Mouse (Mus musculus) CD4-positive helper T cell, adult 2 months (primary cell): ENCODE measurements at regions not wholly inside any gene's neighbourhood (a gene's known extent, or its start where the extent isn't known, plus 50 kb on each side); places are given as distances from the start of the nearest gene placed in this dataset.

Experiments used
- DNase-seq: peaks from one replicate; pipeline ENCODE4 v3.0.0-alpha.2; 2012; ENCODE audit warnings: low read depth, missing footprints, low spot score

DNA sequence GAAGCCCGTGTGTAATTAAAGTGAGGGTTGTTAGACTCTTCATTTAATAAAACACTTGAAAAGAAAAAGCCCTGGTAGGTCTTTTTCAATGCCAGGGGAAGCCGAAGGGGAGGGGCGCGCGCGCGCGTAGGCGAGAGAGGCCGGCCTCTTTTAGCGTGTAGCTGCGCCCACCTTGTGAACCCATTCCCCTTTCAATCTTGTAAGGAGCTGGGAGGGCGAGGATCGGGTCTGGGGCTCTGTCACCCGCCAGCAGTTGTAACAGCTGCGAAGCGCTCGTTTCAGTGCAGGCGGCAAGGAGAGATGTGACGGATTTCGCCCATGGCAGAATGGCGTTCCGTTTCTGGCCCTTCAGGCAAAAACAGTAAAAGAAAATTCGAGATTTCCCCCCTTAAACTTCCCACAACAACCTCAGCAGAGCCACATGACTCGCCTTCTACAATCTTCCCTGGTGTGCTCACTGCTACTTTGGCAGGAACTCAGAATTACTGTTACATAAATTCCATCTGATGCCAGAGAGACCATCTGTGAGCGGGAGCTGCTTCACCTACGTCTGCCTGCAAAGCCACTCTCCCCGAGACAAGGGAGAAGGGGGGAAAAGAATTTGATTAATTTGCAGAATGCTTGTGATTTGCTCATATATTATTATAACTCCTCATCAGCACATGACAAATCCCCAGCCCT lies 436.4 kb downstream of the Zfp536 start:
- DNase-seq: no peak

DNA sequence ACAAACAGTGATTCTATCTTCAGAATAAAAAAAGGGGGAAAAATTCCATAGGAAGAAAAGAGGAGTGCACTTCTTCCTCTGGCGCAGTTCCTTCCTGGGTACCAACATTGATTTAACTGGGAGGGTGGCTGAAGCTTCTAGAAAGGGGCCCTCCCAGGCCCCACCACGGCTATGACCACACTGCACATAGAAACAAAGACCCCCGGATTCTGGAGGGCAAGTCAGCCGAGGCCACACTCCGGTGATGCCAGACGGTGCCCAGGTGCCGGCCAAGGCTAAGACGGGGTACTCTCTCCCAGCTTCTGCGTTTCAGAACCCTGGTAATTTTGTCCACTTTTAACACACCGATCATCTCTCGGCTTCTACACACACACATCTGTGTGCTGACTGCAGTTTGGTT lies 435.8 kb downstream of the Zfp536 start:
- DNase-seq: no peak

DNA sequence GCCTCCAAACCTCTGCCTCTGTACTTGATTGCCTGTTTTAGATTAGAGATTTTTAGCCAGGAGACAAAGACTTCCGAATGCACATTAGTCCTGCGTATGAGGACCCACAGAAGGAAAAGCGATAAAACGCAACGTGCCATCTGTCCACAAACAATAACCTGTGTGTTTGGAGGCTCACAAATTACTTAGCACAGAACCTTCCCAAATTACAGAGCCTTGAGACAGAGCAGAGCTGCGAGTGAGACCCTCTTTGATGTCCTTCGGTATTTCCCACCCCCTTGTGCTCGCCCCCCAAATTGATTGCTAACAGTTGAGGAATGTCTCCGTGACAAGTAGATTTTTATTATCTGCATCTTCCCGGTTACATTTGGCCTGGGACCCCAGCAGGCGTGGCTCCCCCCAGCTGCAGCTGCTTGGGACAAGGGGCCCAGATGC lies 435.4 kb downstream of the Zfp536 start:
- no peak for DNase-seq

DNA sequence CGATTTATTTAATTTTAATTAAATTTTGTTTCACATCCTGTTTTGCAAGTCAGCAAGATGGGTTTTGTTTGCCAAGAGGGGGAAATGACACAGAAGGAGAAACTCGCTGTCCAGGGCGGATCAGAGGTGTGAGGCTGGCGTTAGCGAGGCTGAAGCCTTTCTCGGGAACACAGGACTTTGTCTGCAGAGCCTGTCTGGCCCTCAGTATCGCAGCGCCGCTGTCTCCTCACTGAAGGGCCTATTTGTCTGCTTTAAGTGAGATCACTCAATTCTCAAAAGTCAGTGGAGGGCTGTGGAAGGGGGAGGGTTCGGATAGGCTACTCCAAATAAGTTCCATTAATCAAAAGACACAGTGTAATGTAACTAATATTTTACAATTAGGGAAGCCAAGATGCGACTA lies 430.8 kb downstream of the Zfp536 start:
- no peak for DNase-seq

DNA sequence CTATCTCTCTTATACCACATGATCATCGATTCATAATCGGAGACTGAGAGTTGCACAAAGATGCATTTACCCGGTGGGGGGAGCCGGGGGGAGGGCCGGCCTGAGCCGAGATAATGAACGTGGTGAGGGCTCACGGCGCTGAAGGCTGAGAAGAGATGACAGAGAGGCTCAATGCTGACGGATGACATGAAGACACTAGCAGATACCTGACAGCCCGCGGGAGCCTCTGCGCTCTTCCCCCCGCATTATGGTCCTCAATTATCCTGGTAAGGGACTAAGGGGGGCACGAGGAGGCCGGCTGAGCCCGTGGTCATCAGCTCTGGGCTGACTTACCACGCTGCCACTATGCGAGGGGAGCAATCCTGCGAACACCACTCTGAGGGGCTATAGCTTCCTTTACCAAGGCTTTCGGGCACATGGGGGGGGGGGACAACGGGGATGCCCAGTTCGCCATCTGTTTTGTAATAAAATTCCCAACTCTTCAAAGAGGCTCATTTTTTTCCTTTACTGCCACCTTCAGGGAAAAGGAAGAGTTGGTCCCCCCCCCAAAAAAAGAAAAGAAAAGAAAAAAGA lies 430.3 kb downstream of the Zfp536 start:
- no peak for DNase-seq

DNA sequence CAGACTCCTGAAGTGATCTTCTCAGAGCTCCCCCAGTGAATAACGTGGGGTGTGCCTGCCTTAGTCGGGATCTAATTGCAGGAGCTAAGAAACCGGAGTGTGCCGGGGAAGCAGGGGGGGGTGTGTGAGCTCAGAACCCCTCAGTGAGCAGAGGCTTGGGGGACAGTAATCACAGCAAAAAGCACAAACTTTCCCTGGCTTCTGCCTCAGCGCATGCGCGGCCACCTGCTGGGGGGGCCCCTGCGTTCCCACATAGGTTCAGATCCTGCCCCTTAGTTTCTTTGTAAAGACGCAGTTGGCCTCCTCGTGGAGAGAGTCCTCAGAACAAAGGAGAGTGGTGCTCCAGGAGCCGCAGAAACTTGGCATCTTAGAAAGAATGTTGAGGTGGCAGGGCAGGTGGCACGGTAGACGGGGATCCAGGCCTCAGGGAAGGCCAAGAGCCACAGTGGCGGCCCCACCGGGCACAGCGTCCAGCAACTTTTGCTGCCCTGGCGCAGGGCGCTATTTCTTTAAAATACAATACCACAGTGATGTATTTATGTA lies 429.7 kb downstream of the Zfp536 start:
- no peak for DNase-seq

DNA sequence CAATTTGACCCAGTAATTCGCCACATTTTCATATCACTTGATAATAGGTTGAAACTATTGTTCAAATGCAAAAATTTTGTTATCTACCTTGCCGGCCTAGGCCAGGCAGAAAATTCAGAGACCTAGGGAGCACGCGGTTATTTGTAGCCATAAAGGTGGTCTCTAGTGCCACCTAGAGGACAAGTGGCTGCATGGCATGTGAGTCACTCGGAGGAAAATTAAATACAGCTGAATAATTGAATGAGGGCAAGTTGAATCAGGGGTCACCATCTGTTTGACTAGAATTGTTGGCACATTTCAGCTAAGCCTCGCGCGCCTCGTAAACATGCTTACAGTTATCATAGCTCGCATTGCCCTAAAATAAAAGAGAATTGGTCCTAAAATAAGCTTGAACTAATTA lies 427.4 kb downstream of the Zfp536 start:
- peak; percentile 31 for DNase-seq

DNA sequence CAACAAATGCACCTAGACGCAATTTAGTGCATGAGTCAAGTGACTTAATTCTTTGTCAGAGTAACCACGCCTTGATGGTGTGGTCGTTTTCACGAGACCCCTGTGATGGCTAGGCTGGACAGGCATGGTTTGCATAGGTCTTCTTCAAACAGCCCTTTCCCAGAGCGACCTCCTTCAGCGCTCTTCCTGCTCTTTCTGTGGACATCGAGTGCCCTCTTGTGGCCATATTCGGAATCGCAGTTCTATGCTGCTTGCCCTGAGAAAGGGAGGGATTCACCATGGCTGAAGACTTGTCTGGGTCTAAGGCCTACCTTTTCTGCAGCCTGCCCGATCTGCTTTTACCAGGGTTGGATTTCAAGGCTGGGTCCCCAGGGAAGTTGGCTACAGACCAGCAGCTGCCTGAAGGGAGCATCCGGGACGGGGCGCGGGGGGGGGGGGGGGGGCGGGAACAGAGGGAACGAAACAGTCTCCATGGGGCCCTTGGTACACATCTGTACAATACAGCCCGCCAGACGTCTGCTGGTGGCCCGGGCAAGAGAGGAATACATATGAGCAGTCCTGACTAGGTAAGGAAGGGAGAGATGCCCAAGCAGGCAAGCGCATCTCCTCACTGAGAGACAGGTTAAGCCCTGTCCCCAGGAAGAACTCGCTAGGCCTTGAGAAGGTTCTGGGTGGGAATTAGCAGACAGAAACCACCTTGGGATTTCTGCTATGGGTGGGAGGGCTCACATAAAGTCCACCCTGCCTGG lies 415.6 kb downstream of the Zfp536 start:
- peak; percentile 59 for DNase-seq

DNA sequence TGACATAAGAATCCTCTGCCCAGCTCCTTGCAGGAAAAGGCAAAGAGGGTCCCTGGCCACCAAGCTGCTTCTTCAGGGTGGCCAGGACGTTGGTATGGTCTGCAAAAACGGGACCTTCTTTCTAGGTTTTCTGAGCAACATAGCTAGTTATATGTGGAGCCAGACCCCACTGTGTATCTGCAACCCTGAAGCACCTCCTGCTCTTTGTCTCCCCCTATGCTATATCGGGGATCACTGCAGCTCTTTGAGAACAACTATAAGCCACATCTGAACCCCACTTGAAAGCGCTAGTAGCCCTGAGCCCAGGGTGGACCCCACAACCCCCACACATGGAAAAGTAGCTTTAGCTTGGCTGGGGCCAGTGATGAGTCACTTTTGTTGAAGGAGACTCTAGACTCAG lies 414.9 kb downstream of the Zfp536 start:
- DNase-seq: no peak

DNA sequence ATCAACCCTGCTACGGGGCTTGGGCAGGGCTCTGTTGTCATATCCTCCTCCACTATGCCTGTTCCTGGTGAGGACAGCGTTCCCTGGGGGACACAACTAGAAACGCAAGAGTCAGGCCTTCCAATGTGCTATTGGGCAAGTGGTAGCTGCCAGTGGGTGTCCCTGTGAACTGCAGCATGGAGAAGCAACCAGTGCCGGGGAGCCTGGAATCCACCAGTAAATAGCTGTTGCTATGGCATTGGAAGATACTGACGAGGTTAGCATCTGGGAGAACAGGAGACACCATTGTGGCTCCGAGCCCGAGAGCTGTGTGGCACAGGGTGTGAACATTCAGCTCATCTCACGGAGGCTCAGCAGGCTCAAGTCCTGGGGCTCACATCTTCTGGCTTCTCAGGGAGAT lies 414.0 kb downstream of the Zfp536 start:
- no peak for DNase-seq

DNA sequence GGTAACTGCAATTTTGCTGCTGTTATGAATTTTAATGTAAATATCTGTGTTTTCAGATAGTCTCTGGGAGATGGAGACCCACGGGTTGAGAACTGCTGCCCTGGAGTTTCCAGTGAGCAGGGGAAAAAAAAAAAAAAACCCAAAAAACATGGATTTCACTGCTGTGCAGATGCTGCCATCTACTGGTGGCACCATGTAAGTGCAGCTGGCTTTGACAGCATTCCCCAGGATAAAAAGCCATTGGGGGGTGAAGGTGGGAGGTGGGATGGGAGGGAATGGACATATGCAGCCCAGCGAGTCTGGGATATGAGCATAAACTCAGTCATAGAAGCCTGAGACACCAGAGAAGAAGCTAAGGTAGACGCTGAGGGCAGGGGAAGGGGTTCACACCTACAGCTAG lies 413.3 kb downstream of the Zfp536 start:
- no peak for DNase-seq

DNA sequence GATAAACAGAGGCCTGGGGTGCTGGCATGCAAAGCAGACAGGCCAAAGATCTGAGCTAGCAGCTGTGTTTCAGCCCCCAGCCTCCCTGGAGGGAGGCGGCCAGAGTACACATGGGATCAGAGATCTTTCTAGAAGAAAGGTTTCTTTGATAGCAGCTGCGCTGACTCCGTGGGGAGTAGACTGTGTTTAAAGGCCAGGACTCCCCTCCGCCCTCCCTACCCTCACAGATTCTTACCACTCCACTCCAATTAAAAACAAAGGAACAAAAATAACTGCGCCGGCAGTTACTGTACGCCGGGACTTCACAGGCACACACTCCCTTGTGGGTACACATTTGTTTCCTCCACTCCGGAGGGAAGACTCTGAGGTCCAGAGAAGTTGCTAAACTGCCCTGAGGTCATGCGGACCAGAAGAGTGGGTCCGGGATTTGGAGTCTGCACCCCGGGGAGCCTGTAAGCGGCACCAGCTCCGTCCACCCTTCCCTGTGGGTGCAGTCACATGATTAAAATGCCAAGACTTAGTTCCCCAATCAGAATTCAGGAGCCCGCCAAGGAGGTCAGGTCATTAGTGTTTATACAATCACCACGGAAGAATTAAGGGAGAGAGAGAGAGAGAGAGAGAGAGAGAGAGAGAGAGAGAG lies 411.5 kb downstream of the Zfp536 start:
- DNase-seq: no peak

DNA sequence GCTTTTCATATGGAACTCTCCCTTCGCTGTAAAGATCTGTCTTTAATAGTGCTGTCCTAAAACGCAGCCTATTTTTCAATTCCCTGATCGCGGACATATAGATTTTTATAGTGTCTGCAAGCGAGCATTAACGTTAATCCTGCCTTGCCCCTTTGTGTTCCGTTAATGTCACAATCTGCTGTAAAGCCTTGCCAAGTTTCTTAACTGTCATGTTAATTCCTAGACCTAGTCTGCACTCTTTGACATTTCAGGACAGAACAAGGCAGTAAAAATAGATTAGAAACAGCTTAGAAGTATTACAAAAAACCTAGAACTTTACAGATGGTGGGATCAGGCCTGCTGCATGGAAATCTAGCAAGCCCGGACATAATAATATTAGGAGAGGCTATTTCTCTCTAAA lies 410.6 kb downstream of the Zfp536 start:
- no peak for DNase-seq

DNA sequence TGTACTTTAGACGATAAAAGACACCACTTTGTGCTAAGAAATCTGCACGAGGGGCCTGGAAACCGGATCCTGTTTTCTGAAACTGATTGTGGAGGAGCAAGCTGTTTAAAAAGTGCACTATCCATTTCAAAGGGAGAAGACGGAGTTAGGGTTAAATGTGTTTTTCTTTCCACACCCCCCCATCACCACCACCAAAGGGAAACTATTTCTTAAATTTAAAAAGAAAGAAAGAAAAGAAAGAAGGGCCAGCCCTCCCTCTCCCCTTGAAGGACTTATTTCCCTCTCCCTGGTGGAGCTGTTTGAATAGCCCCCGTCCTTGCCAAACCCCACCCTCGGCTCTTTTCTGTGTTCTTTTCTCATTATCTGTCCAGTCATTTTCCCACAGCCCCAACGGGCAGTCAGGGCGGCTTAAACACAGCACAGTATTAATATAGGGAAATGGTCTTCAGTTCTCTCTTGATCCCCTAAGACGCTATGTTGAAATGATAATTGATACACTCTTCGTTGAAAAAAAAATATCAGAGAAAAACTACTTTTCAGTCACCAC lies 409.7 kb downstream of the Zfp536 start:
- DNase-seq: no peak

DNA sequence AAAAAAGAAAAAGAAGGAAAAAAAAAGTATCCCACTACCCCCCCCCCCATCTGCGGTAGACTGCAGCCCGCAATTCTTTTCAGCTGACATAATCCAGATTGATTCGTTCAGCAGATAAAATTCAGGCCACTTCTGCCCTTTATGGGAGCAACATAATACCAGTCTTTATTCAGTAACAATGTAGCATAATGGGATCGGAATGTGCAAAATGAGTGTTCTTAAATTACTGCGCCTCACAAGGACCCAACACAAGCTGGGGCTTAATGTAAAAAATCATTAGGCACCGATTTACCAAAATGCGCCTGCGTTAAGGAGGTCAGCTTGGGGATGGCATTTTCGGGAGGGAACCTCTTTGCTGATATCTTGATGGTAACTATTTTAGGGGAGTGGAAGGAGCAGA lies 409.2 kb downstream of the Zfp536 start:
- no peak for DNase-seq

DNA sequence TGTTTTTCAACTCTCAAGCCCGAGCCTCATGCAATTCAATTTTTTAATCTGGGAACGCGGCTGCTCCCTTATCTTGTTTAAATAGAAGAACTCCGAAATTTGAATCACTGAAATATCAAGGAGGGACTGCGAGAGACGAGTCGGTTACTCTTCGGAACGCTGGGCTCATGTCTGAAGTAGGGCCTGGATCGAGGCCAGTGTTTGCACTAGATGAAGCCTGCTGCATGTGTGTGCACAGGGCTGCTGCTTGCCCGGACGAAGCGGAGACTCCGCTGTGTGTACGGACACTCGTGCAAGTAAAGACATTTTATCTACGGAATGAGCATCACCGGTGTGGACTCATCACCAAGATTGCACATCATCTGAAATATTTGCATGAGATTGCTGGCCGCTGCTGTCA lies 407.4 kb downstream of the Zfp536 start:
- no peak for DNase-seq

DNA sequence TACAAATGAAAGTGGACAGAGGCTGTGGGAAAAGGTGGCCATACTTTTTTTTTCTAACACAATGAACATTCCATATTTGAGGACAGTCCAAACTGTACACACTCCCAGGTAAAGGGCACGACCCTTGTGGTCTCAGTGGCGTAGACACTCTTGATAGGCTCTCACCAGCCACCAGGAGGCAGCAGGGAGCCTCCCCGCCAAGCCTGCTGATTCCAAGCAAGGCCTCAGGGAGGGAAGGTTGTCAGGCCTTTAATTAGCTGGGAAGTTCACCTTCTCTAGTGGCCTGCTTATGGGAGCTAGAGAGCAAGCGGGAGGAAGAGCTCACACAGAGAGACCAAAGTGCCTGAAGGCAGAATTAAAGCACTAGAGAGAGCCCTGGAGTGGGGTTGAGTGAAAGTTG lies 403.7 kb downstream of the Zfp536 start:
- no peak for DNase-seq

DNA sequence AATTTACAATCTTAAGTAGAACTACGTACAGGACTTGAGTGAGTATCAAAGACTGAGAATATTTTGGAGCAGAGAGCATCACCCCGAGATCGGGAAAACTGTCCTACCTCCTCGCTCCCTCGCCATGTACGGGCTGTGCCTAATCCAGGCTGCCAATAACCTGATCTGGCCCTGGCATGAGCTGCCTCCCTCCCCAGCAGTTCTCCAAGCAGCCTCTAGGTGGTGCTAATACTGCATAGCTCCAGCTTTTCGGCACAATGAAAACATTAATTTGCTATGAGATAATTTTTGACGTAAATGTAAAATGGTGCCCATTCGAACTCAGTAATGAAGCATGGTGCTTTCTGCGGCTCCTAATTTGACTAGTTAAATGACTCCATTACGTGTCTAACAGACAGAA lies 399.6 kb downstream of the Zfp536 start:
- peak; percentile 48 for DNase-seq

DNA sequence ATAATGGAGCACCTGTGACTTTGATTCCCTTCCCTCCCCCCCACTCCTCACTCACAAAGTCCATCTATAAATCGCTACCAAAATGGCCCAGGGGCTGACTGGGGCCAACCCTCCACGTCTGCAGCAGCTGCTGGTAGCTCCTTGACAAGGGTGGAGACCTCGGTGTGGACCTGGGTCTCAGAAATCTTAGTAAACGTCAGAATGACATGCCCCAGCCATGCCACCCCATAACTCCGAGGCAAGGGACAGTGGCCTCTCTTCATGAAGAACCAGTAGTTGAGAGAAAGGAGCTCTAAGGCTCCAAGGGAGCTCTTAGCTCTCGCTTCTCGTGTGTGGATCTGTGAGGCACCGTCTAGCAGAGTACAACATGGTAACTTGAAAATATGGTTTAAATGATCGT lies 398.4 kb downstream of the Zfp536 start:
- no peak for DNase-seq

DNA sequence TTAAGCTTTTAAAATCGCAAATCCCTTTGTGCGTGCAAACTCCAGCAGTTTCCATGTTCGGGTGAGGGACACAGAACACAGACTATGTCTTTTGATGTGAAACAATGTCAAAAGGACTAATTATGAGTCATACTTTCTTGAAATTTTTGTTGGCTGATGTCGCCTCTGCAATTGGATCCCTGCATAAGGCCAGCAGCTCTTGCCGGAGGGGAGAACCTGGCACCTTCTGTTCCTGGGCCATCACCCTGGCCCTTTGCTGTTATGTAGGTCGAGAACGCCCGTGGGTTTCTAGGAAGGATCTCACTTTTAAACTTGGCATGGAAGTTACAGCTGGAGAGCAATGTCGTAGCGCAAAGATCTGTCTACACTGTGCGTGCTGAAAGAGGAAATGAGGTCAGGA lies 397.9 kb downstream of the Zfp536 start:
- DNase-seq: no peak

DNA sequence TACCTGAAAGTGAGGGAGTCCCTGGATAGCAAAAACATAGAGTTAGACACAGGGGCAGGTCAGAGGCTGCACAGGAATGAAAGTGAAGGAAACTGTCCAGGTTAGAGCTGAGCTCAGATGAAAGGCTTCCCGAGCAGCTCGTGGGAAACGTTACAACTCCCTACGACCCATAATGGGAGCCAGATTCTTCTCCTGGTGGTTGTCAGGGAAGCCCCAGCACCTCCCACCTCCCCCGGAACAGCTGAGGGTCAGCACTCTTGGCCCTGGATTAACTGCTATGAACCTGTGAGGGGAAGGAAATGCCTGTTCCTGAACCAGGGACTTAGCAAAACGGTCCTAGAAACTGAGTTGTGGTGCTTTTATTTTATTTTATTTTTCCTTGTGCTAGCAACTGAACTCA lies 397.2 kb downstream of the Zfp536 start:
- DNase-seq: no peak

DNA sequence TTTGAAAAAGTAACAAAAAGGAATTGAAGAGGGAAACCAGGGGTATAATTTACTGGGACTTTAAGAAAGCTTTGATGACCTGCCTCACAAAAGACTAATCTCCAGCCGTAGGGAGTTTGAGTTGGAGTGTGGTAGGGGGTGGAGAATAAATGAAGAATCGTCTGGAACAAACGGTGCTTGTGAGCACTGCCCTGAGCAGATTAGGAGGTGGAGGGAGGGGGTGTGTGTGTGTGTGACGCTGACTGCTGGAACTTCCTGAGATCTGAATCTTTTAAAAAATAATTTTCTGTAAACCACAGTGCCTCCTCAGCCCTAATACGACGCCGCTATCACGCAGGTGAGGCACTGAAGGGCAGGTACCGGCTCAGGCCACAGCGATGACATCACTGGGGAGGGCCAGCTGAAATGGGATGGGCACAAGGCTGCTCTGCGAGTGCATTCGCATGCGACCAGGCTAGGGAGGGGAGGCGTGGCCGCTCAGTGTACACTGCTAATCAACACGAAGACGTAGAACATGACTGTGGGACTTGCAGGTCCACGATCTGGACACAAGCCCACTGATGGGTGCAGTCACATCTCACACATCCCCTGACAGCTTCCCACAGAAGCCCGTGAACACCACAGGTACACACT lies 395.4 kb downstream of the Zfp536 start:
- DNase-seq: no peak
